Mouse (Mus musculus): ENCODE results near the gene Lypd4. TPM values are rescaled to one million over a fixed set of nuclear protein-coding genes. Genes with fewer than 3 reads are reported as not detected.
"Not testable (repeated sequence)": the region's sequence is repeated elsewhere in the genome, so short reads cannot be mapped to it uniquely, and the experiment has no call there.

Gene Lypd4
- total and polyA plus RNA-seq, 2 experiments from 2014 or later, result 0.28 TPM; not detected in 1

- Histone ChIP-seq H3K27me3 (ENCODE audit: insufficient read depth, low read length) (no peaks in the 10 kb centered on the region), H3K9ac (replicated peaks; ENCODE audit: low read length, poor library complexity, severe bottlenecking) (no peak overlapping the region), H3K27ac (ENCODE audit: low read depth, low read length) (no peak overlapping the region), H3K4me3 (ENCODE audit: low read depth, low read length) (no peak overlapping the region), H3K4me2 (ENCODE audit: low read depth, low read length, poor library complexity, severe bottlenecking) (no peak overlapping the region), H3K4me1 (ENCODE audit: insufficient read depth, low read length) (no peaks in the 10 kb centered on the region), H3K9me3 (ENCODE audit: low read length) (no peaks in the 10 kb centered on the region), H3K36me3 (ENCODE audit: insufficient read depth, low read length) (no peaks in the 10 kb centered on the region)
- WGBS, result 45% methylated on average over 7 of the region's 7 CpGs
- TF ChIP-seq CTCF (IDR thresholded peaks at IDR 0.05), result no peak
- DNase-seq (ENCODE audit: low spot score) (no peak), ATAC-seq (ENCODE audit: low FRiP score) (no peak)
These were observed 16.0 kb downstream of the Lypd4 start for GRCm38 (mm10) chr7:24853695-24854094.

GRCm38 (mm10) chr7:24853233-24853563 lies 16.5 kb downstream of the Lypd4 start:
- Histone ChIP-seq H3K9me3 (ENCODE audit: low read length) (no peaks in the 10 kb centered on the region), H3K4me1 (ENCODE audit: insufficient read depth, low read length) (no peaks in the 10 kb centered on the region), H3K36me3 (ENCODE audit: insufficient read depth, low read length) (no peaks in the 10 kb centered on the region), H3K27ac (ENCODE audit: low read depth, low read length) (no peak overlapping the region), H3K9ac (replicated peaks; ENCODE audit: low read length, poor library complexity, severe bottlenecking) (no peak overlapping the region), H3K4me3 (ENCODE audit: low read depth, low read length) (no peak overlapping the region), H3K27me3 (ENCODE audit: insufficient read depth, low read length) (no peaks in the 10 kb centered on the region), H3K4me2 (ENCODE audit: low read depth, low read length, poor library complexity, severe bottlenecking) (no peak overlapping the region)
- no peak for TF ChIP-seq CTCF (IDR thresholded peaks at IDR 0.05)
- ATAC-seq (ENCODE audit: low FRiP score) (no peak), DNase-seq (ENCODE audit: low spot score) (no peak)

GRCm38 (mm10) chr7:24852557-24853232 lies 17.0 kb downstream of the Lypd4 start:
- Histone ChIP-seq H3K27ac (ENCODE audit: low read depth, low read length) (no peak overlapping the region), H3K4me2 (ENCODE audit: low read depth, low read length, poor library complexity, severe bottlenecking) (no peak overlapping the region), H3K4me3 (ENCODE audit: low read depth, low read length) (no peak overlapping the region), H3K9ac (replicated peaks; ENCODE audit: low read length, poor library complexity, severe bottlenecking) (no peak overlapping the region), H3K36me3 (ENCODE audit: insufficient read depth, low read length) (no peaks in the 10 kb centered on the region), H3K9me3 (ENCODE audit: low read length) (no peaks in the 10 kb centered on the region), H3K27me3 (ENCODE audit: insufficient read depth, low read length) (no peaks in the 10 kb centered on the region), H3K4me1 (ENCODE audit: insufficient read depth, low read length) (no peaks in the 10 kb centered on the region)
- 73% methylated on average over 8 of the region's 8 CpGs for WGBS
- ATAC-seq (ENCODE audit: low FRiP score) (no peak), DNase-seq (ENCODE audit: low spot score) (no peak)
- TF ChIP-seq CTCF (IDR thresholded peaks at IDR 0.05), result no peak

DNA sequence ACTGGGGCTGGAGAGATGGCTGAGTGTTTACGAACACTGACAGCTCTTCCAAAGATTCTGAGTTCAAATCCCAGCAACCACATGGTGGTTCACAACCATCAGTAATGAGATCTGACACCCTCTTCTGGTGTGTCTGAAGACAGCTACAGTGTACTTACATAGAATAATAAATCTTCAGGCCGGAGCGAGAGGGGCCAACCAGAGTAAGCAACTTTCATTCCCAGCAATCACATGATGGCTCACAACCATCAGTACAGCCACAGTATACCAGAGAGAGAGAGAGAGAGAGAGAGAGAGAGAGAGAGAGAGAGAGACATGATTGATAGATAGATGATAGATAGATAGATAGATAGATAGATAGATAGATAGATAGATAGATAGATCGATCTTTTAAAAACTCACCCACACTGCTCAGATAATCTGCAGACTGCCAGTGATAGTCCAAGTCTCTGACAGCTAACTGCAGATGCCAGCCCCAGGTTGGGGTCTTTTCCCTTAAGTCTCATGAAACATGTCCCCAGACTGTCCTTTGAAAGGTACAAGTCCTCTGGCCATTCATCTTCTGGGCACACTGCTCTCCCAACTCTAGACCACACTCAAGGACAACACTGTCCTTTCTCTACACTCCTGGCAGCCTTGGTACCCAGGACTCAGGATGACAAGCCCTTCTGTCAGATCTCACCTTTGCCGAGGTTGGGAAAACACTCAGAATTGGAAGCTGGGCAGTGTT lies 18.0 kb downstream of the Lypd4 start:
- TF ChIP-seq CTCF (IDR thresholded peaks at IDR 0.05), result no peak
- ATAC-seq (ENCODE audit: low FRiP score) (no peak), DNase-seq (ENCODE audit: low spot score) (no peak)

GRCm38 (mm10) chr7:24850899-24851303 lies 18.8 kb downstream of the Lypd4 start:
- Histone ChIP-seq H3K27me3 (ENCODE audit: insufficient read depth, low read length) (no peaks in the 10 kb centered on the region), H3K4me2 (ENCODE audit: low read depth, low read length, poor library complexity, severe bottlenecking) (no peak overlapping the region), H3K36me3 (ENCODE audit: insufficient read depth, low read length) (no peaks in the 10 kb centered on the region), H3K4me1 (ENCODE audit: insufficient read depth, low read length) (no peaks in the 10 kb centered on the region), H3K9ac (replicated peaks; ENCODE audit: low read length, poor library complexity, severe bottlenecking) (no peak overlapping the region), H3K4me3 (ENCODE audit: low read depth, low read length) (no peak overlapping the region), H3K27ac (ENCODE audit: low read depth, low read length) (no peak overlapping the region), H3K9me3 (ENCODE audit: low read length) (no peaks in the 10 kb centered on the region)
- DNase-seq (ENCODE audit: low spot score), result no peak
- 35% methylated on average over 6 of the region's 6 CpGs for WGBS
- ATAC-seq (ENCODE audit: low FRiP score), result no peak
- no peak for TF ChIP-seq CTCF (IDR thresholded peaks at IDR 0.05)

More for the DNA sequence above, 18.0 kb downstream of the Lypd4 start:
- Histone ChIP-seq H3K36me3 (ENCODE audit: insufficient read depth, low read length) (no peaks in the 10 kb centered on the region), H3K9me3 (ENCODE audit: low read length) (no peaks in the 10 kb centered on the region), H3K9ac (replicated peaks; ENCODE audit: low read length, poor library complexity, severe bottlenecking) (no peak overlapping the region), H3K27ac (ENCODE audit: low read depth, low read length) (no peak overlapping the region), H3K4me2 (ENCODE audit: low read depth, low read length, poor library complexity, severe bottlenecking) (no peak overlapping the region), H3K4me3 (ENCODE audit: low read depth, low read length) (no peak overlapping the region), H3K4me1 (ENCODE audit: insufficient read depth, low read length) (no peaks in the 10 kb centered on the region), H3K27me3 (ENCODE audit: insufficient read depth, low read length) (no peaks in the 10 kb centered on the region)
- WGBS, result 86% methylated on average over 5 of the region's 5 CpGs

DNA sequence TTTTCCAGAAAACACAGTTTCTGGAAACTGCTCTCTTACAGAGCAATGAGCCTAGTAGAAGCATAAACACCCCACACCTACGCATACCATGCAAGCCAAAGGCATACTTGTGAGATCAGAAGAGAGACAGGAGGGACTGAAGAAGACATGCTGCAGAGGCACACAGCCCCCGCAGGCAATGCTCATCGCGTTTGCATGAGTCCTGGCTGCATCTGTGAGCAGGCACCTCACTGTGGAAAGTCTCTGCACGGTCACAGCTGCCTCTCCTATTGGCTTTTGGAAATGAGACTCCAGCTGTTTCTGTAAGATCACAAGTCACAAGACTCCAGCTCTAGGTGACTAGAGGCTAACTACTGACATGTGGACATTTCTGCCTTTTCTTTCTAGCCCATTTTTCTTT lies 19.6 kb downstream of the Lypd4 start:
- Histone ChIP-seq H3K9me3 (ENCODE audit: low read length) (no peaks in the 10 kb centered on the region), H3K36me3 (ENCODE audit: insufficient read depth, low read length) (no peaks in the 10 kb centered on the region), H3K4me1 (ENCODE audit: insufficient read depth, low read length) (no peaks in the 10 kb centered on the region), H3K27me3 (ENCODE audit: insufficient read depth, low read length) (no peaks in the 10 kb centered on the region), H3K4me3 (ENCODE audit: low read depth, low read length) (no peak overlapping the region), H3K27ac (ENCODE audit: low read depth, low read length) (no peak overlapping the region), H3K9ac (replicated peaks; ENCODE audit: low read length, poor library complexity, severe bottlenecking) (no peak overlapping the region), H3K4me2 (ENCODE audit: low read depth, low read length, poor library complexity, severe bottlenecking) (no peak overlapping the region)
- TF ChIP-seq CTCF (IDR thresholded peaks at IDR 0.05), result no peak
- DNase-seq (ENCODE audit: low spot score) (no peak), ATAC-seq (ENCODE audit: low FRiP score) (no peak)
- WGBS, result 26% methylated on average over 5 of the region's 5 CpGs

DNA sequence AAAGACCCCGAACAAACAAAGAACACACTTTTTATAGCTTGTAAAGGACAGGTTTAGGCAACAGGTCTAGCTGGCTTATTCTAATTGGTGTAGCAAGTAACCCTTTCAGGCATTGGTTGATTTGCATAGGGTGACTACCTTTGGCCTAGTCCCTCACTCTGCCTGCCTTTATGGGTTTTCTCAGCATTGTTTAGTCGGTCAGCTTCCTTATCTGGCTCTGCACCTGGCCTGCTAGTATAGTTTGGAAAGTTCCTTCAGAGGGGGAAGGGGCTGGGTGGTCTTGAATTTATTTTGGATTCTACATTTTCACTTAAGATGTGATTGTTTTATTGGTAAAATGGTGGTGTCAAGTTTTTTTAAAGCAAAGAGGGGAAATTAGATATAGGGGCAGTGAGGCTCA lies 23.2 kb downstream of the Lypd4 start:
- H3K4me2 ChIP-seq (ENCODE audit: low read depth, low read length, poor library complexity, severe bottlenecking); H3K36me3 ChIP-seq (ENCODE audit: insufficient read depth, low read length); H3K27me3 ChIP-seq (ENCODE audit: insufficient read depth, low read length); DNase-seq (ENCODE audit: low spot score); H3K9ac ChIP-seq (replicated peaks; ENCODE audit: low read length, poor library complexity, severe bottlenecking); H3K4me1 ChIP-seq (ENCODE audit: insufficient read depth, low read length); H3K4me3 ChIP-seq (ENCODE audit: low read depth, low read length); H3K9me3 ChIP-seq (ENCODE audit: low read length); ATAC-seq (ENCODE audit: low FRiP score); H3K27ac ChIP-seq (ENCODE audit: low read depth, low read length): not testable (repeated sequence)
- 50% methylated on average over 2 of the region's 2 CpGs for WGBS
